Mouse (Mus musculus): ENCODE data around the gene Cacna1d.

The Cacna1d gene

DNA sequence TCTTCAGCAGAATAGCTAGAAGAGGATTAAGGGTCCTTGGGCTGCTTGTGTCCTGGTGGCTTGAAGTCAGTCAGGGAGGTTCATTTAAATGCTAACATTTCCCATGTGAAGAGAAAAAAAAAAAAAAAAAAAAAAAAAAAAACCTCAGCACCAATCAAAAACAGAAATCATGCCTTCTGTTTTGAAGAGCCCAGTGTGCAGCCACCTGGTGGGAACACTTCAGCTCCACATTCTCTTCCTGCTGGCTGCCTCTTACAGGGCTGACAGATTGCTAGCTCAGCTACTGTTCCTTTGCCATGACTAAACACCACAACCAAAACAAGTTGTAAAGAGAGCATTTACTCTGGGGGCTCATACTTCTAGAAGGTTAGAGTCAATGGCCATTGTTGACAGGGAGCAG lies 283.1 kb downstream of the Cacna1d start:
- no peak for DNase-seq (ENCODE audit: low read depth, low spot score)

- DNase-seq (ENCODE audit: low read depth, low spot score), result no peak
Measured at GRCm38 (mm10) chr14:30205821-30206220, 285.4 kb downstream of the Cacna1d start.

DNA sequence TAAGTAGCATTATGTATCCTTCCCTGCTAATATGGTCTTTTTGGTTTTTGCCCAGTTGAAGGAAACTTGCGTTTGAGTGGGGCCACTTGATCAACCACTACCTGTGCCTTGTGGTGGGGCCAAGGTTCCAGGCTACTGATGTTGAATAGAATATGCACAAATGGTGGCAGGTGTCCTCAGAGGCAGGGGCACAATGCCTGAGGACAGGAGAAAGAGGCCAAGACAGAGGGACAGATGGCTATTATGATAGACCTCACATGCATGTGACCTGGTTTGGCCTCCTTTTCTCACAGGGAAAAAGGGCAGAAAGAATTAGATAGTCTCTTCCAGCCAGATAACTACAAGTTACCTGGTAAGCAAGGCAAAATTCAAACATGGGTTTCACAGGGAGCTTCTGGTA lies 286.7 kb downstream of the Cacna1d start:
- DNase-seq (ENCODE audit: low read depth, low spot score), result no peak

DNA sequence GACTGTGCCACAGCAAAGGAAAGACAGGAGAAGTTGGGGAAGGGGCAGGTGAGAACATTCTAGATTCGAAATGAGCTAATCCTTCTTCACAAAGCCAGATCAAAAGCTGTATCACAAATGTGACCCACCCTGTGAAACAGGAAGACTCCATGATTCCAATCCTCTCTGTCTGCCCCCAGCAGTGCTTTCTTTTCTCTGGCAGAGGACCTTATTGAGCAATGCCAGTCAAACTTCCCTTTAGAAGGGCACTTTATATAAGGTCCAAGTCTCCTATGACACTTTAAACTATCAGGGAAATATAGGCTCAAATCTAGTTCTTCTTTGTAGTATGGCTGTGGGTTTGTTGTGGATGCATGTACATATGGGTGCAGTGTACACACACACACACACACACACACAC lies 290.9 kb downstream of the Cacna1d start:
- DNase-seq (ENCODE audit: low read depth, low spot score), result no peak

- DNase-seq (ENCODE audit: low read depth, low spot score), result no peak
Measured at GRCm38 (mm10) chr14:30198882-30199281, 292.4 kb downstream of the Cacna1d start.

DNA sequence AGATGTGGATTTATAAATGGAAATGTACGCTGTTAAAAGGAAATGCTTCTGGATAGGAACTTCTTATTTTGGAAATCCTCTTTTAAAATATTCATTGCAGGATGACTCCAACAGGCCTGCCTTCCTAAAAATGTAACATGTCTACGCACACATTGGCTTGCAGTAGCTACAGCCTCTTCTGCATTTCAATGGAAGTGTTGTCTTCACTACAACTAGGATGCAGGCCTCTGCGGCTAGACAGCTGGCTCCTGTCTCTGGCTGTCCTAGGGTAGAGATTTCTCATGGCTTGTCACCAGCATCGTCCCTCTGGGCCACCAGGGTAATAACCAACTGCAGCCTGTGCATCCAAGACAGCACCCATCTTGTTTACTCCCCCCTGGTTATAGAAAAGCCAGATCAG lies 293.1 kb downstream of the Cacna1d start:
- no peak for DNase-seq (ENCODE audit: low read depth, low spot score)

GRCm38 (mm10) chr14:30196959-30197358 lies 294.3 kb downstream of the Cacna1d start:
- no peak for DNase-seq (ENCODE audit: low read depth, low spot score)

- DNase-seq (ENCODE audit: low read depth, low spot score), result no peak
Measured at GRCm38 (mm10) chr14:30196235-30196634, 295.0 kb downstream of the Cacna1d start.

GRCm38 (mm10) chr14:30190308-30190971 lies 300.8 kb downstream of the Cacna1d start:
- DNase-seq (ENCODE audit: low read depth, low spot score), result peak; percentile 35

- no peak for DNase-seq (ENCODE audit: low read depth, low spot score)
Measured at GRCm38 (mm10) chr14:30185616-30186274, 305.5 kb downstream of the Cacna1d start.

DNA sequence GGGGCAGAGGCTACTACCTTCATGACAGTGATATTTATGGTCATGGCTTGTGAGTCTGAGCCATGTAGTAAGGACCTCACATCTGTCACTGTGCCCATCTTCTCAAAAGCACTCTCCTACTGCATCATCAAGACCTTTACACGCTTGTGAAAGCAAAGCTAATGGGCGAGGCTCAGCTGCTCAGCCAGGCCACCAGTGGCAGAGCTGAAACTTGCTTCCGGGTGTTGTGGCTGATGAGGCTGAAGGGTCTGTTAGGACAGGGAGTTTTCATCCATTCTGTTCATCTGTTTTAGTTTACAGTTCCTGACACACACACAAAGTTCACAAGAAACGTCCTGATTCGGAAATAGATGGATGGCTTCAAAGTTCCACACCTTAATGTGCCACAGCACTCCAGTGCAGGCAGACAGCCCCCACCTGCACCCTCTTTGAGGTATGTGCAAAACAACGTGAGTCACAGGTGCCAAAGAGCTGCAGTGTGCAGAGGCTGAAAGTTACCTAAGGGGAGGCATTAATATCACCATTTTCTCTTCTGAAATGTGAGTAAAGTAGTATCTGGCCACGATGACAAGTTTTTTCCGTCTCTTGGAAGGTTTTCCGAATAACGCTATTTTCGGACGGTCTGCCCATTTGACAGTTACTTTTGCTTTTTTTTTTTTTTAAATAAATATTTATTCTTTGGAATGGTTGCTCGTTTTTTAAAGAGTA lies 306.7 kb downstream of the Cacna1d start:
- no peak for DNase-seq (ENCODE audit: low read depth, low spot score)

GRCm38 (mm10) chr14:30184013-30184412 lies 307.2 kb downstream of the Cacna1d start:
- DNase-seq (ENCODE audit: low read depth, low spot score), result no peak

DNA sequence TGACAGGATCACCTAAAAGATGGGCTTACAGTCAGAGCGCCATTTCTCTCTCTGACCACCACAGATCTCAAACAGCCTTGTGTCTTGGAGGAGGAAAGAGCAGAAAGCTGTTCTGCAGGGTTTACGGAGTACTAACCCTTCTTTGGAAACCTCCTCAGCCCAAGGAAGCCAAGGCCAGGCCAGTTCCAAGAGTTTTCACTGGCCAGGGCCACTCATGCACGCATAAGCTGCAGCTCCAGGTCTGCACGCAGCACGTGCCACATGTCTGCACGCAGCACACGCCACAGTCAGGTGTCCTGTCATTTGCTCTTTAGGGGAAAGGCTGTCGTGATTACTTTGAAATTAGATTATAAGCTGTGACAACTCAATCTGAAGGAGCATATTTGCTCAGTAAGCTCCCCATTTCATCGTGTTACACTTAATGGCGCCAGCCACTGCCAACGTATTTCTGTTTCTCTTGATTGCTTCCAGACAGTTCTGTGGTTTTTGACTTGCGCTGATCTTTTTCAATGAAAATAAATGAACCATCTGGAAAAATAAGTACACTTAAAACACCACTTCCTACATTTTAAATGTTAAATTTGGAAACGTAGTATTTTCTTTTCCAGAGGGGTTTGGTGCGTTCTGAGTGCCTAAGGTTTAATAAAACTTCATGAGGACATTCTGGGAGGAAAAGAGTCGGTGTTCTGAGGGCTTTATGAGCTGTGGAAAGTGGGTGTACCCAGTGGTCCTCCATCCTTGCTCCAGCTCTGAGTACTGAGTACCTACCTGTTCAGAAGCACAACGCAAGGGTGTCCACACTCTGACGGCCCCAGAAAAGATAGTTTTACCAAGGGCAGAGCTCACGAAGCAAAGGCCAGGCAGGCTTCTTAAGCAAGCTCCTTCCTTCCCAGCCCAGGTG lies 308.4 kb downstream of the Cacna1d start:
- DNase-seq (ENCODE audit: low read depth, low spot score), result no peak

DNA sequence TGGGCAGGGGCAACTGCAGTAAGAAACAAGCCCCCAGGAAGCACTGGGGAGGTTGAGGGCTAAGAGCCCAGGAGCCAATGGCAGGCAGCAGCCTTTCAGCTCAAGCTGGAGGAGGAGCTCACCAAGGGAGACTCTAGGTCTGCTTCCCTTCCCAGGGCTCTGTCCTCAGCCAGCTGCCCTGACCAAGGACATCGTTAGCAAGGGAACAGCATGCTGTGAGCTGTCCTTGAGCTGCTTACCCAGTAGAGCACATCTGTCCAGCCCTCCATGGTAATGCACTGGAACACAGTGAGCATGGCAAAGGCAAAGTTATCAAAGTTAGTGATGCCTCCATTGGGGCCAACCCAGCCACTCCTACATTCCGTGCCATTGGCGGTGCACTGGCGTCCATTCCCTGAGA lies 312.9 kb downstream of the Cacna1d start:
- no peak for DNase-seq (ENCODE audit: low read depth, low spot score)

DNA sequence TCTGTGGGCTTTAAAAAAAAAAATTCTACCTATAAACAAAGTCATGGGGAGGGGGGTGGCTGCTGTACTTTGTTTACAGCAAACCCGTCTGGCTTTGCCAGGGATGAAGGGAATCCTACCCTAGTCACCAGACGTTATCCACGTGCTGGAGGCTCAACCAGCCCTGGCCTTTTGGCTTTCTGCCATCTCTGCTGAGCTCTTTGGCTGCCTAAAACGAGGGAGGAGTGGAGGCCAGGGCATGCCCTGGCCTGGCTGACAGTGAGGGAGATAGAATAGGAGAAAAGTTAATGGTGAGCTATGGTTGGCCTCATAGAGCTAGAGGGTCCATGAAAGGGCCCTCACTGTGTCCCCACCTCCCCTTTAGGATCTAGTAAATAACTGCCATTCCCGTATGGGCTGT lies 313.4 kb downstream of the Cacna1d start:
- no peak for DNase-seq (ENCODE audit: low read depth, low spot score)

GRCm38 (mm10) chr14:30175362-30175761 lies 315.9 kb downstream of the Cacna1d start:
- DNase-seq (ENCODE audit: low read depth, low spot score), result no peak

DNA sequence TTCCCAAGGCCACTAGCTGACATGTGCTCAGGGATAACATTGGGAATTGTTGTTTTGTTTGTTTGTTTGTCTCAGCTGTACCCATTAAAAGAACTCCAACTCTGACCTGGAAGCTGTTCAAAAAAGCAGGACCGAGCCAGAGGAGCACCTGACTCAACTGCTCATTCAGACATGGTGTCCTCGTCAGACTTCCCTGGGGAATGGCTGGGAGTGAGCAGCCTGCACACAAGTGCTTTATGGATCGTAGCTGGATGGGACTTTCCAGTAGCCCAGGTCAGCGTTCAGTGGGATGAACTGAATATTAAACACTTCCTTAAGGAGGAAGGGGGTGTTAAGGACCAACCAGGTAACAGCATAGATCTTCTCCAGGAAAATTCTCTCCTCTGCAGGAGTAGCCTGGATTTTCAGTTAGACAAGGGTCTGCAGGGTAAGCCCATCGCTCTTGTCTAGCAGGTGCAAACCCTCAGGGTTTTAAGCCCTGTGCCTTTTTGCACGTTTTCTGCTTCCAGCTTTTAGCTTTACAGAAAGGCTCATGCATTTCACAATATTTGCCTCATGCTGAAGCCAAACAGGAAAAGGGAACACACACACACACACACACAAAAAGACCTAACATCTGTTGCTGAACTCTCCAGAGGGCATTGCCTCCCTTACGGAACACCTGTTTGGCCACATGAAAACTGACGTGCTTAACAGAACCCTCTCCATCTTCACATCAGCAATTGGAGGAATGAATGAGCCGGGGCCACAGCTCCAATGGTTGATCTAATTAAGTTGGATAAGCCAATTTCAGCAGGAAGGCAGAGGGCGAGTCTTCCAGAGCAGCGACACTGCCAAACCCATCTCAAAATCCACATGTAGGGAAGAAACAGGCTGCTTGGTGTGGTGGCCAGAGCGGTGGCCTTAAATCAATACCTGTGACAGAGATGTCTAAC lies 318.2 kb downstream of the Cacna1d start:
- DNase-seq (ENCODE audit: low read depth, low spot score), result no peak

DNA sequence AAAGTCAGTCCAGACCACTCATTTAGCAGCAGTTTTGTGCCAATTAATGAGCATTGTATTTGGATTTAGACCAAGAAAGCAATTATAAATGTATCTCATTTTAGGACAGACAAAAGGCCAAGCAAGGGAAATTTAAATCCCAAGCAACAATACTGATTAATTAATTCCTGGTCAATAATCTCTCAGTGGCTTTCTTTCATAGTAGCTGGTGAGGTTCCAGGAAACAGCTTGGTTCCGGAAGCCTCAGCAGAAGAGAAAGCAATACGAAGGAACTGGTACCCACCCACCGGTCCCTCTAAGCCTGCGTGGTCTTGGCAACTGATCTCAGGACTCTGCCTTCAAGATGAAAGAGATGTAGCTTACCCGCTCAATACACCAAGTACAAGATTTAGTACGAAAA lies 319.7 kb downstream of the Cacna1d start:
- DNase-seq (ENCODE audit: low read depth, low spot score), result no peak

GRCm38 (mm10) chr14:30171008-30171407 lies 320.2 kb downstream of the Cacna1d start:
- no peak for DNase-seq (ENCODE audit: low read depth, low spot score)

GRCm38 (mm10) chr14:30169455-30169854 lies 321.8 kb downstream of the Cacna1d start:
- no peak for DNase-seq (ENCODE audit: low read depth, low spot score)

- DNase-seq (ENCODE audit: low read depth, low spot score), result no peak
Measured at GRCm38 (mm10) chr14:30168902-30169301, 322.4 kb downstream of the Cacna1d start.
